Mouse (Mus musculus) neural tube, embryonic 14.5 days (tissue): ENCODE results near the gene Atp1a2. TPM values are rescaled to one million over a fixed set of nuclear protein-coding genes. Genes with fewer than 3 reads are reported as not detected.

ENCODE experiments used
- ATAC-seq: fragments of 200-750 bp; cut with Nextera tagmentation; 2 replicates; pipeline ENCODE4 v1.8.0; 2017; ENCODE audit warnings: low read depth, mild to moderate bottlenecking, moderate TSS enrichment, moderate library complexity
- H3K27ac ChIP-seq: fragments of 300-500 bp; sonication (generic); 2 replicates; pipeline ENCODE4 v1.5.1; 2014; ENCODE audit warnings: low read depth, mild to moderate bottlenecking, control low read depth, low read length, moderate library complexity, mixed read lengths
- H3K27me3 ChIP-seq: fragments of 300-500 bp; sonication (generic); 2 replicates; pipeline ENCODE4 v1.6.1; 2014; ENCODE audit warnings: low read length; ENCODE audit not compliant: control insufficient read depth, insufficient read depth
- H3K36me3 ChIP-seq: fragments of 300-500 bp; sonication (generic); 2 replicates; pipeline ENCODE4 v1.6.1; 2014; ENCODE audit warnings: low read length, mixed read lengths; ENCODE audit not compliant: control insufficient read depth, insufficient read depth
- H3K4me1 ChIP-seq: fragments of 300-500 bp; sonication (generic); 2 replicates; pipeline ENCODE4 v1.6.1; 2014; ENCODE audit warnings: low read length; ENCODE audit not compliant: control insufficient read depth, insufficient read depth
- H3K4me2 ChIP-seq: fragments of 300-500 bp; sonication (generic); 2 replicates; pipeline ENCODE4 v1.6.1; 2014; ENCODE audit warnings: mild to moderate bottlenecking, low read depth, low read length, control low read depth
- H3K4me3 ChIP-seq: fragments of 300-500 bp; sonication (generic); 2 replicates; pipeline ENCODE4 v1.5.1; 2014; ENCODE audit warnings: low read depth, low read length, control low read depth, mixed read lengths
- H3K9ac ChIP-seq: fragments of 300-500 bp; sonication (generic); replicated peaks from 2 replicates; pipeline ENCODE4 v1.6.1; 2014; ENCODE audit warnings: low read depth, mild to moderate bottlenecking, control low read depth, low read length, mixed read lengths
- H3K9me3 ChIP-seq: fragments of 300-500 bp; sonication (generic); 2 replicates; pipeline ENCODE4 v1.6.1; 2016; ENCODE audit warnings: low read length; ENCODE audit not compliant: control insufficient read depth
- WGBS: fragments of 180-500 bp; shearing (Covaris S2); extraction: QIAGEN DNeasy Blood & Tissue Kit; methylation state at CpG from one replicate; pipeline ENCODE4 v1.1.7; 2014; 5-methylcytosine and 5-hydroxymethylcytosine counted together
- polyA plus RNA-seq: library from polyadenylated mRNA; unstranded; fragments of >200 nt; fragmentation: Nextera tagmentation; extraction: Ambion mirVana; gene quantifications from 2 replicates; pipeline ENCODE4 v1.2.1, GENCODE M21; 2014

Gene Atp1a2
- polyA plus RNA-seq, 1 experiment from 2014 or later = 23.6 TPM

DNA sequence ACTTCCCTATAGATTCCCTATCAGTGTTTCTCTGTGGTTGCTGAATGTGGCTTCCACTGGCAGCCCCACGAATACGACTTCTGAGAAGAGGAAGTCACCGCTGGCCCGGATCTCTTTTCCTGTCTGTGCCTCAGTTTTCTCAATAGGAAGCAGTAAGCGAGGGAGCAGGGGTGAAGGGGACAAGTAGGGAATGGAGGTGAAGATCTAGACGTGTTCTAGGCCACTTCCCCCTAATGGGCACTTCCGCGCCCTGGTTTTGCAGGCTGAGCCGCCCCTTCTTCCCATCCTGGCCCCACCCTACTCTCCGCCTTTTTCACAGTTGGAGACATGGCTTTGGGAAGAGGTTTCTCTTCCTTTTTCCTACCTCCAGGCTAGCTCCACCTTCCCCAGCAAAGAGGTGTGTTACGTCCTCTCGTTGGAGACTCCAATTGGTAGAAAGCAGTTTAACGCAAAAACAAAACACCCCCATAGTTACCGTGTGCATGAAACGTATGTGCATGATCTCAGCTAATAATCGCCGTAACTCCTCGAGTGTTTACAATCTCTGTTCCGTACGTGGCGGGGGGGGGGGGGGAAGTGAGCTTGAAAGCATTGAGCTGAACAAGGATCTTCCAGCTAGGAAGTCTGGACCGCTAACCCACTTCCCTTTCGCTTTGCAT, 13.5 kb upstream of the Atp1a2 start:
- 7% methylated on average over 22 of the region's 23 CpGs for WGBS

DNA sequence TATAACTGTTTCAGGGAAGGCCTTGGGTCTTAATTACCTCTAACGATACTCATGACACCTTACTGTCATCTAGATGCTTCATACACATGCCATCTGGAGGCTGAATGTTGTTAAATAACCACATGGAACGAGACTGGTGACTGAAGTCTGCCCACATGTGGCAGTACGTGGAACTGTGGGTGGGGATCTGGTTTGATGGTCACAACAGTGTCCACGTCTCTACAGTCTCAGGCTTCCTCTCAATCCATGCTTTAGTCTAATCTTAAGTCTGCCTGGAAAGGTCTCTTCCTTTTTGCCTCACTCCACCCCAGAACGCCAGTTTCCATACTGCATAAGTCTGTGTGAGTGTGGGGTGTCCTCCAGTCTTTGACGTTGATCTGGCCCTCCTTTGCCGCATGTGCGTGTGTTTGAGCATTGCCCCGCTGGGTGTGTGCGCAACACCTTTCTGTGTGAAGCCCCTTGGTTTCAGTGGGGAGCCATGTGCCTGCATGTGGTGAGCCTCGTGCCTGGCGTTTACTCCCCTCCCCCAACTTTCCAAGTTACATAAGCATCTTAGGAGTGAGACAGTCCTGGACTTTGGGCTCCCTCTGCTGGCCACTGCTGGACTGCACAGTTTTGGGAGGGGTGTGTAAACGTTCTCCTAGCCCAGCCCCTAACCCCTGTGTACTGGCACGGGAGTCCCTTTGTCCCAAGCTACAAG, 12.0 kb upstream of the Atp1a2 start:
- H3K27me3 ChIP-seq = no peaks in the 10 kb centered on the region
- under 1% methylated on average over 14 of the region's 14 CpGs for WGBS
- H3K36me3 ChIP-seq = no peaks in the 10 kb centered on the region
- peak overlapping the region; percentile 16; the same call in 1 of the 2 replicates for H3K4me3 ChIP-seq
- H3K9ac ChIP-seq = no peak overlapping the region; the same call in 1 of the 2 replicates
- peak overlapping the region; percentile 74 for H3K27ac ChIP-seq
- peaks cover 13% of the 10 kb centered on the region for H3K4me1 ChIP-seq
- H3K4me2 ChIP-seq = peak overlapping the region; percentile 57
- no peaks in the 10 kb centered on the region for H3K9me3 ChIP-seq
- ATAC-seq = peak; percentile 71

More for the DNA sequence above, 13.5 kb upstream of the Atp1a2 start:
- H3K9ac ChIP-seq = peak overlapping the region; percentile 69
- H3K4me2 ChIP-seq = peak overlapping the region; percentile 89
- H3K4me3 ChIP-seq = peak overlapping the region; percentile 50
- H3K36me3 ChIP-seq = no peaks in the 10 kb centered on the region
- H3K9me3 ChIP-seq = no peaks in the 10 kb centered on the region
- peak overlapping the region; percentile 78 for H3K27ac ChIP-seq
- no peaks in the 10 kb centered on the region for H3K27me3 ChIP-seq
- H3K4me1 ChIP-seq = peaks cover 13% of the 10 kb centered on the region
- ATAC-seq = peak; percentile 2; the same call in 1 of the 2 replicates

DNA sequence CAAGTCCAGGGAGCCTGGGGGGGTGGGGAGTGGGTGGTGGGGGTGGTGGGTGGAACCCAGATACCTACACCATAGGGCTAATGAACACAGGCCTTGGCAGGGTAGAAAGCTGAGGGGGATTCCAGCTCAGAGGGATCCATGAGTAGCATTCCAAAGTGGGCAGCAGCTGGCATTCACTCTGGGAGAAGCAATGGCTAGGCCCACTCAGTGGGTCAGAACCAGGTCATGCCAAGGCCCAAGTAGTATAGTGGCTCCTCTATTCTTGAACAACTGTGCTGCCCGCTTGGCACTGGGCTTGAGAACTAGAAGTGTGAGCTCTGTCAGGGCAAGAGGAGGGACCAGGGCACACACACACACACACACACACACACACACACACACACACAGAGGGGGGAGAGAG, 10.5 kb upstream of the Atp1a2 start:
- H3K27ac ChIP-seq = peak overlapping the region; percentile 40

DNA sequence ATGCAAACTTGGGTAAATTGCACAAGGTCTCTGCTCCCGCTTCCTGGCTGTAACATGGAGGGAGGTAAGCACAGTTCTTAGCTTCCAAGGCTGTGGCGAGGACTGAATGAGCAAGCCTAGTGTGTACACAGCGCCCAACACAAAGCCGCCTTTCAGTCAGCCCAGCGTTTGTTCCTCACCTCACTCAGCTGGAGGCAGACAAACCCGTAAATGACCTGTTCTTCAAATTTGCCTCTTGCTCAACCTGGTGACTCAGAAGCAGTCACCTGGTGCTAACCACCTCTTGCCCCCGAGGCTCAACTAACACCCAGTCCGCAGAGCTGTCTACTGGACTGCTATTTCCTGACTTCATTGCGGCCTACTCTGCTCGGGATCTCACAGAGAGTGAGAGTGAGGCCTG, 10.1 kb upstream of the Atp1a2 start:
- Histone ChIP-seq H3K9ac (no peak overlapping the region), H3K4me3 (no peak overlapping the region), H3K36me3 (no peaks in the 10 kb centered on the region), H3K27me3 (no peaks in the 10 kb centered on the region), H3K27ac (peak overlapping the region; percentile 40), H3K4me2 (no peak overlapping the region), H3K9me3 (no peaks in the 10 kb centered on the region), H3K4me1 (peaks cover 9% of the 10 kb centered on the region)
- WGBS = 53% methylated on average over 10 of the region's 10 CpGs
- ATAC-seq = no peak

More for the DNA sequence above, 10.5 kb upstream of the Atp1a2 start:
- Histone ChIP-seq H3K4me2 (no peak overlapping the region), H3K9ac (no peak overlapping the region), H3K4me1 (peaks cover 13% of the 10 kb centered on the region), H3K27me3 (no peaks in the 10 kb centered on the region), H3K9me3 (no peaks in the 10 kb centered on the region), H3K36me3 (no peaks in the 10 kb centered on the region), H3K4me3 (no peak overlapping the region)
- no peak for ATAC-seq
- 73% methylated on average over 1 of the region's 1 CpGs for WGBS

DNA sequence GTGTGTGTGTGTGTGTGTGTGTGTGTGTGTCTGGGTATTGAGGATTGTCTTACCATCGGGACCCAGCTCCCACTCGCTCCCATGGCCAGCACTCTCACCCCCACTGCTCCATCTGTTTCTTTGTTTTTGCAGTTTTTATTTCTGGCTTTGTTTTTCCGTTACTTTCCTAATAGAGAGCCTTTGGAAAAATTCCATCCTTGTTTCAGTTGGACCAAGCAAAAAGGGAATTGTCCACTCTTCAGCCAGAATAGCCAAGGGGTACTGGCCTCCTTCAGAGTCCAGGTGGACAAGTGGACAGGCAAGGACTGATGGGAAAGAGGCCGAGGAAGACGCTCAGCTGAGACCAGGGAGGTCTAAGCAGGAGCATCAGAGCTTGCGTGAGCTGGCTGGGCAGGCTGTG, 9.0 kb upstream of the Atp1a2 start:
- H3K4me2 ChIP-seq = no peak overlapping the region
- no peak overlapping the region for H3K4me3 ChIP-seq
- WGBS = 71% methylated on average over 6 of the region's 6 CpGs
- no peak overlapping the region for H3K9ac ChIP-seq
- ATAC-seq = no peak
- peaks cover 3% of the 10 kb centered on the region for H3K4me1 ChIP-seq
- no peaks in the 10 kb centered on the region for H3K36me3 ChIP-seq
- no peak overlapping the region for H3K27ac ChIP-seq
- H3K9me3 ChIP-seq = no peaks in the 10 kb centered on the region
- no peaks in the 10 kb centered on the region for H3K27me3 ChIP-seq

DNA sequence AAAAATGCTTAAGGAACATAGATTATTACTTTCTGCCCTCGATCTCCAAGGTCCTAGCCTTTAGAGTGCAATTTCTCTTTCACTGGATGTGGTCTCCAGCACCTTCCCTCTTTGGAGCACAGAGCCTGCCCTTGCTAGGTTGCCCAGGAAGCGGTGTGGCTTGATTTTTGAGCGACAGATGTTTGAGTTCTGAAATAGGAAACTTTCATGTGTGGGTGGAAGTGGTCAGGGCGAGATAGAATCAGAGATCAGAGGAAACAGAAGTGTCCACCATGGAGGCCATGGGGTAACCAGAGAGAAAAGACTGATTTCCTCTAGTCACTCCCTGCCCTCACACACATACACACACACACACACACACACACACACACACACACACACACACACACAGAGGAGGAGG, 8.3 kb upstream of the Atp1a2 start:
- ATAC-seq = no peak
- no peaks in the 10 kb centered on the region for H3K9me3 ChIP-seq
- WGBS = 85% methylated on average over 4 of the region's 4 CpGs
- peaks cover 3% of the 10 kb centered on the region; the same call in 1 of the 2 replicates for H3K4me1 ChIP-seq
- H3K27ac ChIP-seq = no peak overlapping the region
- H3K4me3 ChIP-seq = no peak overlapping the region
- H3K4me2 ChIP-seq = no peak overlapping the region
- H3K27me3 ChIP-seq = no peaks in the 10 kb centered on the region
- H3K9ac ChIP-seq = no peak overlapping the region
- no peaks in the 10 kb centered on the region for H3K36me3 ChIP-seq

DNA sequence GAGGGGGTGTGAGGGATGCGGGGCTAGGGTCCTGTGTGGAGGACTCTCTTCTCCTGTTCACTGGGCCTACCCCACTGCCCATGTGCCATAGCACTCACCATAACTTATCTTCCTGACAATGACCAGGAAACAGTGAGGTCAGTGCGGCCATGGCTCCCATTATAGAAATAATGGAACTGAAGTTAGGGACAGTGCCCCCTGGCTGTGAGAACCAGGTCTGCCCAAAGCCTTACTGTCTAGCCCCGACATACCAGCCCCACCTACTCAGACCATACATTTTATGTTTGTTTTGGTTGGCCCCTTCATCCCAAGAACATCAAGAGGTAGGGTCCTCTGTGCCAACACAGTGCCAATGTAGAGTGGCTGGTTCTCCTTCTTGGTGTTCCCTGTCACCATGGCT, 7.8 kb upstream of the Atp1a2 start:
- no peaks in the 10 kb centered on the region for H3K27me3 ChIP-seq
- no peak overlapping the region for H3K27ac ChIP-seq
- no peak overlapping the region for H3K9ac ChIP-seq
- ATAC-seq = no peak
- no peaks in the 10 kb centered on the region for H3K9me3 ChIP-seq
- WGBS = 75% methylated on average over 3 of the region's 3 CpGs
- 0 out of 2 replicates have a peak, but pooled peaks cover 3% of the 10 kb centered on the region for H3K4me1 ChIP-seq
- no peak overlapping the region for H3K4me2 ChIP-seq
- H3K4me3 ChIP-seq = no peak overlapping the region
- H3K36me3 ChIP-seq = no peaks in the 10 kb centered on the region

DNA sequence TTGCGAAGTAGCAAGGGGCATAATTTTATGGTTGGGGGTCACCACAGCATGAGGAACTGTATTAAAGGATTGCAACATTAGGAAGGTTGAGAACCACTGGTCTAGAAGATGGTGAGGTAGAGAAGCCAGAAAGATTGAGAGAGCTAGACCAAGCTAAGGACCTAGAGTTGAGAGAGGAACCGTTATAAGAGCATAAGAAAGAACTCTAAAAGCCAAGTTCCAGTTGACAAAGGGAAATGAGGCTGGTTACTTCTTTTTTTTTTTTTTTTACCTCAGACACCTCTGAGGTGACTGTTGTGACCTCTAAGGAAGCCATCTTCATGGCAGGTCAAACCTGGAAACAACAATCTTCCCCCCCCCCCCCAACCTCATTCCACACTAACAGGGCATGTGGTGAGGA, 7.3 kb upstream of the Atp1a2 start:
- H3K4me1 ChIP-seq = 0 out of 2 replicates have a peak, but pooled peaks cover 3% of the 10 kb centered on the region

DNA sequence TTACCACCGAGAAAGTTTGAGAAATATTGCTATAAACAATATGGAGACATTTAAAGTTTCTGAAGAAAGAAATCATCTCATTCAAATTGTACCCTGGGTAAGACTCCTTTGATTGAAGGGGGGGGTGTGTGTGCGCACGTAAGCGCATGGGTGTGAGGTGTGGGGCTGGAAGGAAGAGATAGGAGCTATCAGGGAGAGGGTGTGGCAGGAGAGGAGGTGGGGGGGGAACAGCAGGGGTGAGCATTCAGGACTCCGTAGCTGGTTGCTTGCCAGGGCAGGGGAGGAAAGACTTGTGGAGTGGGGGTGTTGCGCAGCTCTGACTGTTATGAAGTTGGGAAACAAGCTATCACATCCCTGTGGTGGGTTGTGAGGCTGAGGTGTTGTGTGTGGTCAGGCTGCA, 6.6 kb upstream of the Atp1a2 start:
- 78% methylated on average over 6 of the region's 6 CpGs for WGBS
- no peak overlapping the region for H3K4me2 ChIP-seq
- H3K27ac ChIP-seq = no peak overlapping the region
- H3K4me1 ChIP-seq = 0 out of 2 replicates have a peak, but pooled peaks cover 3% of the 10 kb centered on the region
- no peaks in the 10 kb centered on the region for H3K27me3 ChIP-seq
- no peak overlapping the region for H3K9ac ChIP-seq
- no peaks in the 10 kb centered on the region for H3K36me3 ChIP-seq
- no peak for ATAC-seq
- H3K9me3 ChIP-seq = no peaks in the 10 kb centered on the region
- no peak overlapping the region for H3K4me3 ChIP-seq

More for the DNA sequence above, 7.3 kb upstream of the Atp1a2 start:
- no peaks in the 10 kb centered on the region for H3K36me3 ChIP-seq
- no peak overlapping the region for H3K9ac ChIP-seq
- no peak for ATAC-seq
- H3K9me3 ChIP-seq = no peaks in the 10 kb centered on the region
- WGBS = 93% methylated on average over 2 of the region's 2 CpGs
- no peaks in the 10 kb centered on the region for H3K27me3 ChIP-seq
- no peak overlapping the region for H3K4me3 ChIP-seq
- H3K4me2 ChIP-seq = no peak overlapping the region
- H3K27ac ChIP-seq = no peak overlapping the region
